Mouse (Mus musculus) layer of hippocampus, postnatal 10 days (tissue): Measurements from ENCODE around the gene Ubr3. TPM values are rescaled to one million over a fixed set of nuclear protein-coding genes. Genes with fewer than 3 reads are reported as not detected.

ENCODE experiments used
- DNase-seq, 2 experiments: peaks; one replicate each; pipeline ENCODE4 v3.0.0; 2021; ENCODE audit warnings: low spot score in 2 of 2
- total RNA-seq, 2 experiments: library from RNA; stranded (reverse); gene quantifications; 2 replicates each; pipeline ENCODE4 v1.2.3; 2021

Ubr3 gene
- total RNA-seq, 2 experiments from 2014 or later: 125 to 134 TPM

DNA sequence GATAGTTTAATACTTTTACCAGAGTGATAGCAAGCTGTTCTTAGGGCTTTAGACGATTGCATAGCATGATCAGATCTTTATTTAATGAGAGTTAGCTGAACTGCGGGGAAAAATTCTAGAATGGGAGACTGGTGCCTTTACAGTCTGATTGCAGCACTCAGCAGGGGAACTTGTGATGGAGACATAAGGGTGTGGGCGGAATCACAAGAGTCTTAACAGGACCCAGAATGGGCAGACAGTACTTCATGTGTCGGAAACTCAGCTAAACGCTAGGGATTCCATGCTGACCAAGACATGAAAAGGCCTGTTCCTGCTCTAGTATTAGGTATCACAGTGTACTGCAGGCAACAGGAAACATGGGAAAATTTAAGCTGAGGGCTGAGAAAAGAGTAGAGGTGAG, 128.7 kb downstream of the Ubr3 start:
- no peak for DNase-seq

DNA sequence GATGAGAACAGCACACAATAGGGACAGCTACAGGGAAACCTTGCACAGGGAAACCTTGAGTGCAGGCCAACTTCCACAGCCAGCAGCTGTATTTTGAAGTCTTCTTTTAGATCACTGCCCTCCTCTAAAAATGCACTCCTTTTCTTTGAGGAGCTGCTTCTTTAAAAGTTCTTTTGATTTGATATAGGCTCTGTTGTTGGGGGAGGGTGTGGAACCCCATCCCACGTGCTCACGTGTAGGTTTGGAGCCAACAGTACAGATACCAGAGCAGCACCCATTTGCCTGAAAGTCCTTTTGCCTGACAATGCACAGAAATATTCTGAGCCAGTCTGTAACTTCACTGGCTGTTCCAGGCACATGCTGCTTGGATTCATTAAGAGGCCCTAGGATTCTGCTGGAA, 134.4 kb downstream of the Ubr3 start:
- no peak for DNase-seq

DNA sequence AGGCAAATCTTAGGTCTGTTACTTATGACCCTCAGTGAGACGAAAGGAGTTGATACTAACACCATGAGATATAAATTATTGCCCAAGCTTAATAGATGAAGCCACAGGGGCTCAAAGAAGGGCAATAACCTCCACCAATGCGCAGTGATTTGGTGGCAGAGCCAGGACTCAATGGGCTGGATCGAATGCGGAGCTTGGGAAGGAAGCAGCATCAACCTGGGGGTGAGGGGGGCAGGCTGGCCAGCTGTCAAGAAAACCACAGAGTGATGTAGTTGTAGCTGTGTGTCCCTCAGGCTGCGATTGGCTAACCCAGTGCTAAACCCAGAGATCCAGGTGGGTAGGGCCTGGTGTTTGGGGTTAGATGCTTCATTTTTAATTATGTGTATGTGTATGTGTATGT, 137.8 kb downstream of the Ubr3 start:
- DNase-seq: no peak

DNA sequence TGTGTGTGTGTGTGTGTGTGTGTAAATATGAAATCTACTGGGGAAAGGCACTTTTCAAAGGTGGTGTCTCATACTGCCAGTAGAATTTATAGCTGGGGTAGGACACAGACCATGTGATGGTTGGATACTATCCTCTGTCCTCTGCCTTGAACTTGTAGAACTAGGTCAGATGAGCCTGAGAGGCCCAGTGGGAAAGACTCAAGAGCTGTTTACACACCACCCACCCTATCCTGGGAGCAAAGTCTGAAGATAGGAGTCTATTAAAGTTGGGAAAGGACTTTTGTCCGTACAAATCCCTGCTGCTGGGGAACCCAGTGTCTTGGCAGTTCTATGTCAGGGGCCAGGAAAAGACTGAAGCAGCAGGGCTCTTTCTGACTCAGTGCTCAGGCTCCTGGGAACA, 138.3 kb downstream of the Ubr3 start:
- no peak for DNase-seq

DNA sequence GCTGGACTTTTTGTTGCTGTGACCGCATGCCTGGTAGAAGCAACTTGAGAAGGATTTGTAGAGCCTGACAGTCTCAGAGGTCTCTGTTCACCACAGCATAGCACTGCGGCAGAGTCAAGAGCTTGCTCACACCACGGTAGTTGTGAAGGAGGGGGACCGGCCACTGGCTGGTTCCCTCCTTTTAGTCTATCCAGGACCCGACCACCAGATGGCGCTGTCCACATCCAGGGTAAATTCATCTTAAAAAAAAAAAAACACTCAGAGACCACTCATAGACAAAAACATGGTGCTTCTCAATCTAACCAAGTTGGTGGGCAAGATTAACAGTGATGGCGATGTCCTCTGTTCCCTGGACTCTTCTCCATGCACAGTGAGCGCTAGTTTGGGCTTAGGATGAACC, 140.2 kb downstream of the Ubr3 start:
- DNase-seq: no peak

DNA sequence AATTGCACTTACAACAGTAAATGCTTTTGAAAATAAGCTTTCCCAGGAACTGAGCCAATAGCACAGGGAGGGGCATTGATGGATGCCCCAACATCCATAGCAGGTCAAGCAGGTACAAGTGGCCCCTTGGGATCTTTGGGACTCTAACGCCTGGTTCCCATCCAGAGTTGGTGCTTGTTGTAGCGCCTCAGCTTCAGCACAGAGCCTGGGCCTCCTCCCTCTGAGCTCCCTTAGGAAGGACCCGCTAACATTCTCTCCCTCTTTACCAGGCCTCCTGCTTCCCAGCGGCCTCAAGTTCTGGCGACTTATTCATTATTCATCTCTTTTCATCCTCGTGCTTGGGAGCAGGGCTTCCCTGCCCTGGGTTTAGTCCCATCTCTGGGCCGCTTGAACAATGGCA, 141.7 kb downstream of the Ubr3 start, which contains the start of gene Myo3b:
Gene Myo3b, plus strand, starts transcription at position 375 of the 400 bp plus-strand sequence.
- no peak for DNase-seq

DNA sequence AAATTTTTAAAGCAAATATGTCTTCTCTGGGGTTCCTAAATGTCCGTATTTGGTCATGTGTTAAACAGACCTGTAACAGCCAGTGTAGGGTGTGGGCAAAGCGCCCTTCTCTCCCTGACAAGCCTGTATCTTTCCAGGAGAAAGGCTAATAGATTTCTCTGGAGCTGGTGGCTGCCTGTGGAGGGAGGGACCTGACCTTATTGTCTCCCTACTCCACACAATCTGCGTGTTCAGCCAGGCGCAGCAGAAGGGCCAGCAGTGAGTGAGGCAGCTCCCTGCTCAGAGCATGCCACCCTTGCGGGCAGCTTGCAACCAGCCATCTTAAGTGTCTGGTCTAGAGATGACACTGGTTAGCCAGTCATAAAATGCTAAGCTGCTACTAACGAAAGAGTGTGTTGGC, 147.4 kb downstream of the Ubr3 start:
- DNase-seq: no peak

DNA sequence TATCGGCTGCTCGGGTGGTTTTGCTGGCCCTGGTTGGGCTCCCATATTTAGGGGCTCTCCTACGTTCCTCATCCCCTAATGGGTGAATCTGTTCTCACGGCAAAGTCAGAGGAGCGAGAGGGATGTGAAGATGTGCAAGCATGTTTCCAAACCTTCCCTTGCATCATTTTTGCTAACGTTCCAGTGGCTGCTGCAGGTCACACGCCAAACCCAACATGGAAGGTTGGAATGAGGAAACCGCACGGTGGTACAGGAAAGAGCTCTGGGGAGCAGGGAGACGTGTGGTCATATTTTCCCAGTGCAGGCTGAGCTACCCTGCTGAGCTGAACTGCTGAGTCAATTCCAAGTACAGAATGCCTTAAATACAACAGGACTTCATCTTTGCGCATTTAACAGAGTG, 150.8 kb downstream of the Ubr3 start:
- DNase-seq: no peak

DNA sequence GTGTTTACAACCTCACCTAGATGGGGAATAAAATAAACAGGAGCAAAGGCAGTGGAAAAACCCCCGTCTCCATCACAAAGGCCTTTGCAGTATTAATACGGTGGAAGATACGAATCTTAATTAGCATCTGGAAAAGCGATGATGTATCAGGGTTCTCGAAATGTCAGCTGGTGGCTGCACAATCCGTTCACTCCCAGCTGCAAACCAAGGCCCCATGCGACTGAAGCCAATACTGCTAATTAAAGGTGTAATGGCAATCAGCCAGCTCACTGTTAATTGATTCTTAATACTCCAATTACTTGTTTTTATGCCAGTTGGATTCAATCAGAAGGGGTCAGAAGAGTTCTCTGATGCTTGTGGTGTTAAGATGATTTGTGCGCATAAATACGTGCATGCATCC, 156.8 kb downstream of the Ubr3 start:
- no peak for DNase-seq

DNA sequence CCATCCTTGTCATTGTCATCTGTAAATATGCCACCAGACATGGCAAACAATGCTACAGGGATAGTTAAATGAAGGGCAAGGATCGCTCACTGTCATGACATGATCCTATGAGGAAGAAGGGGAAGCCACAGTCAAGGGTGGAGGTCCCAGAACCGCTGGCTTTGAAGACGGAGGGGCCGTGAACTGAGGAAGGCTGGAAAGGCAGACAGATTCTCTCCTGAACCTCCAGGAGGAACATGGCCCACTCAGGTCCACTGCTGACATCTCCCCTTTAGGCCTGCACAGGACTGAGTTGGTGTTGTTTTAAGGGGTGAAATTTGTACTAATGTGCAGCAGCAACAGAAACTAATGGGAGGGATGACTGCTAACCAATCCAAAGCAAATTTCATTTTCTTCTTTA, 161.2 kb downstream of the Ubr3 start:
- no peak for DNase-seq

DNA sequence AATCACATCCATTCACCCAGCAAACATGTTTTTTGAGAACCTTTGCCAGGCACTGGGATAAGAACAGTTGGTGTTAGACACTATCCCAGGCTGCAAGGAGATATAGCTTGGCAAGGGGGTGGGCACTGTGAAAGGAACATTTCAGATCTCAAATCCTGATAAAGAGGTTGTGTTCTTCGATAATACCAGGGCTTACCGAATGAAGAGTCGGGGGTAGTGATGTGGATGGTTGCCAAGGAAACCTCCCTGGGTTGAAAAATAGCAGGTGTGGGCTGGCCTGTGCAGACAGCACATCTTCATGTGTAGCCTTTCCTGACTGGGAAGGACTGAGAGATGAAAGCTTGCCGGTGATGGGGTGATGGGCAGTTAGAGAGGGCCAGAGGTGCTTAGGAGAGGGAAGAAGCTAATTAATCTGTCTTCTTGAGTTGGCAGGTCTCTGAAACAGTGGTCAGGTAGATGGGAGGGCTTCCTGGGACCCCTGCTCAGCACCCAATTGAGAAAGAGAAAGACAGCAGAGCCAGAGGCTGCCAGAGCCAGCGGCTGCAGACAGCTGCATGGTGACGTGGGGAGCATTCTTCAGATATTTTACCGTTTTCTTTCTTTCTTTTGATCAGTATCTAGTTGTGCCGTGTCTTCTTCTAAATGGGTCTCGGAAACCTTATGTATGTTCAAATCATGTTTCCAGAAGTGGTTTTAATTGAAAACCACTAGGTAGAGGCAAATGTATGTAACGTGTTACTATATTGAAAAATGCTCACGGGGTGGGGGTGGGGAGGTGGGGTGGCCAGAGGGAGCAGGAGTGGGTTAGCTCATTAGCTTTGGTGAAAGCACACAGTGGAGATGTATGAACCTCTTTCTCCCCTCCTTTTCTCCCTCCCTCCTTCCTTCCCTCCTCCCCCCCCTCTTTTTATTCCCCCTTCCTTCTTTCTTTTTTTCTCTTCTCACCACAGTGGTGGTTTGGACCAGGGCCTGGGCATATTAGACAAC, 163.6 kb downstream of the Ubr3 start:
- DNase-seq: no peak

DNA sequence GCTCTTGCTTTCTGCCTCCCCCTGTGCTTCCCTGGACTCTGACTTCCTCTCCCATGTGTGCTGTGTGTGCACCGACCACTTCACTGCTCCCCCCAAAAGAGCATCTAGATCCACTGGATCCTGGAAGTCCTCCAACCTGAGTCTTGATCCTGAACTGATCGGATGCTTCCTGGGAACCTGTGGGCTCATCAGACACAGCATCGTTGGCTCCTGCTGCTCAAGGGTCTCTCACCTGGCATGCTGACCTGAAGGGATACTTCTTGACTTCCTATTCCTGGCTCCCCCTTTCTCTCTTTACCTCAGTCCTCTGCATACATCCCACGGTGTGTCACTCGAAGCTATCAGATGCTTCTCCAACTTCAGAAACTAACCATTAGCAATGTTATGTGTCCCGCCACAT, 168.1 kb downstream of the Ubr3 start:
- no peak for DNase-seq

DNA sequence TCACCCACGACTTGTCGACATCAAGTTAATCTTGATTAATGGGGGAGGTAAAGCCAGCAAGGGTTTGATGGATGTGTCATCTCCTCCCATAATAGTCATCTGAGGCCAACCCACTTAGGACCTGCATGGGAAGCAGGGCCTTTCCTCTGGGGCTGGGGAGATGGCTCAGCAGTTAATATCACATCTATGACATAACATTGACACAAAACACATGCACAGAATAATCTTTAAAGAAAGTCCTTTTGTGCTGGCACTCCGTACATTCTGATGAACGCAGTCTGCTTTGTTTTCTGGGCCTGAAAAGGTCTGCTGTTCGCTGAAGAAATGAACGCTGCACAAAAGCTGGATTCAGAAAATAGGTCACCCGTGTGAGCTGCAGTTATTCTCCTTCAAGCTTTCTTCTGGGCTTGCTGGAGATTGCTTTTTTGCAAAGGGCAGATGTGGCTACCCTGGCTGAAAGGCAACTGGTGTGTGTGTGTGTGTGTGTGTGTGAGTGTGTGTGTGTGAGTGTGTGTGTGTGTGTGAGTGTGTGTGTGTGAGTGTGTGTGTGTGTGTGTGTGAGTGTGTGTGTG, 168.8 kb downstream of the Ubr3 start:
- no peak for DNase-seq

DNA sequence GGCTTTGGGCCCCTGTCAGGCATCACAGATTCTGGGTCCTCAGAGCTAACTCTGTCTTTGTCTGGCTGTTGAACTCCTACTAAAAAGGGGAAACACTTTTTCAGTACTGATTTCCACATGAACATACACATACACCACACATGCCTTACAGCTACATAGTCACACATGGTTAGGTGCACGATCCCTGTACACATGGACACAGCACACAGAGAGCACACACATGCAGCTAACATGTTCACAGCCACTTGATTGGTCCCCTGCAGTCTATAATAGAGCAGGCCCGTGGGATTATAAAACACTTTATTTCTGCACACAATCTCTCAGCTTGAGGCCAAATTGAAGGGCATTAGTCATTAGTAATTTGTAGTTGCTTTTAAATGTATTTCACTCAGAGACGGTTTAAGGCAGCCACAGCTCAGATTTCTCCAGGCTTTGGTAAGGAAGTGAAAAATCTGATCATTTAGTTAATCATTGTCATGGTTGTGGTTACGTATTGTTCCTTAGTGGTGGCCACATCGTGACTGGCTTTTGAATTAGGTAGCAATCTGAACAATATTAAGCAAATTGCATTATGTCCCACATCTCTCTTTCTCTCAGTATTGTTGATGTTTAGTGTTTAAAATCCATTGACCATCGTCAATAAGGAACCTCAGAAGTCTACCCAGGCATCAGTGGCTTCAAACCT, 169.4 kb downstream of the Ubr3 start:
- no peak for DNase-seq

DNA sequence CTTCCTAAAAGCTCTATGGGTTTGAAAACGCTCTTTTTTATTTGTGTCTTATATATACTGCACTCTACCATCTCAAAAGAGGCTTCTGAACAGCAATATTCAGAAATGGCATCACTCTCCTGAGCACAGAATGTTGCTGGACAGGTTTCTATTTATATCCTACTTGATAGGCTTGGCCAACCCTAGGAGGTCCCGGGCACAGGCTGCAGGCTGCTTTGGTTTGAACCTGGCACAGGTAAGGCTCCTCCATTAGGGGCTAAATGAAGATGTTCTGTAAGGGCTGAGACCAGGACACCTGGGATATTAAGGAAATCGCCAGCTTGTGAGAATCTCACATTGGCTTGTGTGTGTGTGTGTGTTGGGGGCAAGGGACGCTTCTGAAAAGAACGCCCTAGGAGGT, 172.8 kb downstream of the Ubr3 start:
- no peak for DNase-seq

Other genes starting within 250 kb of the Ubr3 start
- gene Klhl41, start 227.1 kb upstream of the Ubr3 start, total RNA-seq: under 1 TPM; 0.46 to 0.80 TPM
- 10 to 100 TPM; 22.9 to 23.1 TPM for gene Fastkd1, start 183.7 kb upstream of the Ubr3 start, total RNA-seq
- gene Ppig, start 174.7 kb upstream of the Ubr3 start, total RNA-seq: 10 to 100 TPM; 56.8 to 65.8 TPM
- 1 to 10 TPM; 3.4 to 3.8 TPM for gene Ccdc173, start 107.7 kb upstream of the Ubr3 start, total RNA-seq
- gene Phospho2, start 107.6 kb upstream of the Ubr3 start, total RNA-seq: 10 to 100 TPM; 20.2 to 20.8 TPM
- gene Klhl23, start 75.3 kb upstream of the Ubr3 start, total RNA-seq: 10 to 100 TPM; 82.6 to 92.2 TPM
- gene Ssb, start 35.7 kb upstream of the Ubr3 start, total RNA-seq: 100 to 1,000 TPM; 135 to 170 TPM
- gene Mettl5, start 11.6 kb upstream of the Ubr3 start, total RNA-seq: 10 to 100 TPM; 12.2 to 14.0 TPM
- gene Myo3b, start 141.9 kb downstream of the Ubr3 start, total RNA-seq: 1 to 10 TPM; 1.5 to 1.6 TPM